Mouse (Mus musculus) G1E (cell line): ENCODE results near the gene Gcn1l1. TPM values are rescaled to one million over a fixed set of nuclear protein-coding genes. Genes with fewer than 3 reads are reported as not detected.

Experiments used
- ATAC-seq: 2 replicates; pipeline ENCODE4 v1.8.0; 2016; ENCODE audit warnings: mild to moderate bottlenecking; ENCODE audit not compliant: insufficient number of reproducible peaks, poor library complexity, low FRiP score, severe bottlenecking; ENCODE audit errors: extremely low read depth
- DNase-seq: peaks from one replicate; pipeline ENCODE4 v3.0.0; 2012; ENCODE audit warnings: low spot score
- H3K27me3 ChIP-seq: 2 replicates; pipeline ENCODE4 v1.6.1; 2012; ENCODE audit warnings: mild to moderate bottlenecking, low read length, inconsistent platforms; ENCODE audit not compliant: insufficient read depth
- H3K36me3 ChIP-seq: replicated peaks from 2 replicates; pipeline ENCODE3; 2012; ENCODE audit warnings: mild to moderate bottlenecking, inconsistent platforms
- H3K4me1 ChIP-seq: 2 replicates; pipeline ENCODE4 v1.6.1; 2012; ENCODE audit warnings: low read depth, low read length, inconsistent platforms, mixed read lengths; ENCODE audit not compliant: insufficient read depth
- H3K4me3 ChIP-seq: 2 replicates; pipeline ENCODE4 v1.5.1; 2012; ENCODE audit warnings: low read depth, mild to moderate bottlenecking, inconsistent platforms, low read length, moderate library complexity, mixed read lengths
- H3K9me3 ChIP-seq: replicated peaks from 2 replicates; pipeline ENCODE4 v1.6.1; 2012; ENCODE audit warnings: inconsistent platforms
- CTCF ChIP-seq: IDR thresholded peaks from 2 replicates; pipeline ENCODE4 v1.5.1; 2012; ENCODE audit warnings: low read depth, low read length, inconsistent platforms, mixed read lengths
- GATA1 ChIP-seq: IDR thresholded peaks from 2 replicates; pipeline ENCODE4 v1.6.1; 2012; ENCODE audit warnings: borderline replicate concordance, low read length, inconsistent platforms, mixed read lengths
- GATA2 ChIP-seq: IDR thresholded peaks from 2 replicates; pipeline ENCODE4 v1.6.1; 2012; ENCODE audit warnings: low read depth, low read length, inconsistent platforms, borderline replicate concordance
- POLR2AphosphoS5 ChIP-seq: IDR thresholded peaks from 2 replicates; pipeline ENCODE4 v1.6.1; 2012; ENCODE audit warnings: low read depth, low read length, inconsistent platforms; ENCODE audit not compliant: insufficient replicate concordance
- TAL1 ChIP-seq: conservative IDR thresholded peaks from 2 replicates; pipeline ENCODE4 v1.6.1; 2012; ENCODE audit warnings: low read depth, low read length, inconsistent platforms, mixed read lengths
- polyA plus RNA-seq: library from polyadenylated mRNA; stranded (reverse); fragments of >175 nt; gene quantifications from 2 replicates; pipeline ENCODE4 v1.2.3, GENCODE M21; 2012
- total RNA-seq, 2 experiments: library from RNA; stranded (forward) in 1 of 2; stranded (reverse) in 1 of 2; fragments of 200-1000 nt in 1 of 2; fragments of >200 nt in 1 of 2; fragmentation: Nextera tagmentation in 1 of 2; gene quantifications; 2 replicates each; pipeline ENCODE4 v1.2.3; 2014 to 2017

Gene Gcn1l1
- total and polyA plus RNA-seq, 3 experiments = 44.6 to 158 (median 96.0) TPM

GRCm38 (mm10) chr5:115542635-115543384 is 22.2 kb upstream of the Gcn1l1 start:
- ATAC-seq (no peak), DNase-seq (no peak)
- Histone ChIP-seq H3K4me3 (0 out of 2 replicates have a peak overlapping the region, but pooled peaks have one; percentile 13), H3K36me3 (peaks cover 38% of the 10 kb centered on the region), H3K4me1 (peaks cover 30% of the 10 kb centered on the region), H3K9me3 (no peaks in the 10 kb centered on the region), H3K27me3 (peaks cover 10% of the 10 kb centered on the region; the same call in 1 of the 2 replicates)
- TF ChIP-seq GATA1 = no peak
- TF ChIP-seq POLR2AphosphoS5 = no peak
- no peak for TF ChIP-seq CTCF
- TF ChIP-seq GATA2 = no peak
- TF ChIP-seq TAL1 = no peak

GRCm38 (mm10) chr5:115543509-115544253 is 21.4 kb upstream of the Gcn1l1 start:
- H3K36me3 ChIP-seq = peaks cover 47% of the 10 kb centered on the region
- TF ChIP-seq POLR2AphosphoS5 (no peak), GATA1 (no peak), TAL1 (no peak), CTCF (no peak), GATA2 (no peak)
- no peak overlapping the region; the same call in 1 of the 2 replicates for H3K4me3 ChIP-seq
- peaks cover 10% of the 10 kb centered on the region; the same call in 1 of the 2 replicates for H3K27me3 ChIP-seq
- no peak for ATAC-seq
- peak; percentile 73 for DNase-seq
- peaks cover 30% of the 10 kb centered on the region for H3K4me1 ChIP-seq
- no peaks in the 10 kb centered on the region for H3K9me3 ChIP-seq

GRCm38 (mm10) chr5:115544655-115545185 is 20.3 kb upstream of the Gcn1l1 start:
- ATAC-seq (no peak), DNase-seq (no peak)
- H3K9me3 ChIP-seq = no peaks in the 10 kb centered on the region
- H3K36me3 ChIP-seq = peaks cover 57% of the 10 kb centered on the region
- no peak overlapping the region for H3K4me3 ChIP-seq
- H3K27me3 ChIP-seq = peaks cover 9% of the 10 kb centered on the region; the same call in 1 of the 2 replicates
- TF ChIP-seq GATA2 (no peak), TAL1 (no peak), CTCF (no peak)
- peaks cover 25% of the 10 kb centered on the region for H3K4me1 ChIP-seq

GRCm38 (mm10) chr5:115545636-115546035 is 19.4 kb upstream of the Gcn1l1 start:
- no peak for DNase-seq
- H3K36me3 ChIP-seq = peaks cover 67% of the 10 kb centered on the region
- H3K4me3 ChIP-seq = no peak overlapping the region
- peaks cover 25% of the 10 kb centered on the region for H3K4me1 ChIP-seq
- ATAC-seq = no peak
- peaks cover 11% of the 10 kb centered on the region; the same call in 1 of the 2 replicates for H3K27me3 ChIP-seq
- H3K9me3 ChIP-seq = no peaks in the 10 kb centered on the region
- TF ChIP-seq GATA1 (no peak), POLR2AphosphoS5 (no peak), TAL1 (no peak), CTCF (no peak), GATA2 (no peak)

- Histone ChIP-seq H3K9me3 (no peaks in the 10 kb centered on the region), H3K36me3 (peaks cover 76% of the 10 kb centered on the region)
Measured at GRCm38 (mm10) chr5:115546536-115546935, 18.5 kb upstream of the Gcn1l1 start.

GRCm38 (mm10) chr5:115547014-115547413 is 18.0 kb upstream of the Gcn1l1 start:
- DNase-seq = no peak
- Histone ChIP-seq H3K36me3 (peaks cover 80% of the 10 kb centered on the region), H3K4me3 (no peak overlapping the region), H3K9me3 (no peaks in the 10 kb centered on the region), H3K27me3 (peaks cover 10% of the 10 kb centered on the region; the same call in 1 of the 2 replicates), H3K4me1 (peaks cover 25% of the 10 kb centered on the region)
- TF ChIP-seq CTCF (no peak), POLR2AphosphoS5 (no peak), TAL1 (no peak), GATA1 (no peak), GATA2 (no peak)
- ATAC-seq = no peak

More at GRCm38 (mm10) chr5:115546536-115546935, 18.5 kb upstream of the Gcn1l1 start:
- DNase-seq = no peak
- Histone ChIP-seq H3K27me3 (peaks cover 11% of the 10 kb centered on the region; the same call in 1 of the 2 replicates), H3K4me3 (no peak overlapping the region), H3K4me1 (peaks cover 25% of the 10 kb centered on the region)
- no peak for ATAC-seq
- TF ChIP-seq POLR2AphosphoS5 = no peak
- no peak for TF ChIP-seq CTCF
